Mouse (Mus musculus) fat pad, adult 2 months (tissue): ENCODE results near the gene Ankib1.
"Not testable (repeated sequence)": the region's sequence is repeated elsewhere in the genome, so short reads cannot be mapped to it uniquely, and the experiment has no call there.

Source experiments
- DNase-seq: peaks from one replicate; pipeline ENCODE4 v3.0.0-alpha.2; 2011; ENCODE audit warnings: low read depth, low spot score; ENCODE audit errors: extremely low read depth

Ankib1 gene

GRCm38 (mm10) chr5:3802433-3803291 is at the start of gene Ankib1, which contains the start of gene Krit1:
Ankib1 (minus strand) TSS chr5:3802925.
Krit1 (plus strand) TSS chr5:3803184.
- no peak for DNase-seq

- DNase-seq = no peak
Measured at GRCm38 (mm10) chr5:3845026-3845425, 42.3 kb upstream of the Ankib1 start, which contains the start of gene Lrrd1. Lrrd1 (plus strand) TSS chr5:3845173.

DNA sequence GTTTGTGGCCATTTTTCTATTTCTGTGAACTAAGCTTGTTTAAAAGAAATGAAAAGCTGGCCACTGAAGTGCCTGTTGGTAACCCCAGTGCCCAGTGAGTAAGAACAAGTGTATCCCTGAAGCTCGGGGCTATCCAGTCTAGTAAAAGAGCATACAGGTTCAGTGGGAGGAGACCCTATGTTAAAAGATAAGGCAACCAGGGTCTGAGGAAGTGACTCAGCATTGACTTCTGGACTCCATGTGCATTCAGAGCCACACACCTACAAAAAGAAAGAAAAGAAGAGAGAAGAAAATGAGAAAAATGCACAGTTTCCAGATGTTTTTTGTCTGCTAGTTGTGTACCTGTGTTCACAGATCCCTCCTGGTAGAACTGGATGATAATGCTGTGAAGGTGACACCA is 31.4 kb upstream of the Ankib1 start:
- no peak for DNase-seq

DNA sequence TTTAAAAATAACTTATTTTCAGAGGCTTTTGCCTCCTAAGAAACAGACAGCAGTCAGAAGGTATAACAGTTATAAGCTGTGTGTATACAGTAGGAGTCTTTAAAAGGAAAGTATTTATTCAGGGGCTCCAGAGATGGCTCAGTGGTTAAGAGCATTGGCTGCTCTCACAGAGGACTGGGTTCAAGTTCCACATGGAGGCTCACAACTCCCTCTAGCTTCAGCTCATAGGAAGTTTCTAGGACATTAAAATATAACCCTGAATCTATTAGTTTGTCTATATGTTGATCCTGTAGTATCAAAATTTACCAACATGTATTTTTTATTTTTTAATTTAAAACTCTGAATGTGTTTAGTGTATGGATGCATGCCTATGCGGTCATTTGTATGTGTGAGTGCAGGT is 5.7 kb upstream of the Ankib1 start:
- no peak for DNase-seq

DNA sequence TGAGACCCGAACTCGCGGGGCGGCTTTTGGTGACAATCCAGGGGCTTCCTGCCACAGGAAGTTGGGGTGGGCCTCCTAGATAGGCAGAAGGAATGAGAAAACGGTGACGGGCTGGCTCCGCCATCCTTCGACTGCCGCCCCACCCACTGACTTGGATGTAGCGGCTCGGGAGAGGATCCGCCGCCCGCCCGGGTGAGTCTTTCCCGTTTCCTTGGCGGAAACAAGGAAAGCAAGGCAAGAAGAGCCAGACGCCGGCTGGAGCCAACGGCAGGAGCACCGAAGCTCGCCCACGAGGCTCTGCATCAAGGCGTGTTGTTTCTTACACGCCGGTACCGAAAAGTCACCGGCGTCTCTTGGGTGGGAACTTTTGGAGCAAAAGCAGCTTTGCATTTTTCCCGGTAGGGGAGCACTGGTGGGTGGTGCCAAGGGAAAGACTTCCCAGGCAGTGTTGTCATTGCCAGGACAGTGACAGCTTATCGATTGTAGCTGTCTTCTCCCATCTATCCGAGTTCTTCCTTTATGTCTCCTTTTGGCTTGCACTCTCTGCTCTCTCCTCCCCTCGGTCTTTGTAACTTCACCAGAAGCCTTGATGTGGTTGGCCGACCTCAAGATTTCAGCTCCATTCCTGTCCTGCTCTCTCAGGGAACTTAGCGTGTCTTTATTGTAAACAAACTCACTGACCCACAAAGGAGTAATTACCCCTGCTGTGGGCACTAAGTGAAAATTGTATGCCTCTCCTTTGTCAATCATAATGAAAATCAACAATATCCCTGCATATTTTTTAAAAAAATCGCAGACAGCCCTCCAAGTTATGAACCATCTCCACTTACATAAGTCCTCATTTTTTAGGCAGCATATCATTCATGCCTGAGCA is 804 bp upstream of the Ankib1 start:
- DNase-seq = no peak

DNA sequence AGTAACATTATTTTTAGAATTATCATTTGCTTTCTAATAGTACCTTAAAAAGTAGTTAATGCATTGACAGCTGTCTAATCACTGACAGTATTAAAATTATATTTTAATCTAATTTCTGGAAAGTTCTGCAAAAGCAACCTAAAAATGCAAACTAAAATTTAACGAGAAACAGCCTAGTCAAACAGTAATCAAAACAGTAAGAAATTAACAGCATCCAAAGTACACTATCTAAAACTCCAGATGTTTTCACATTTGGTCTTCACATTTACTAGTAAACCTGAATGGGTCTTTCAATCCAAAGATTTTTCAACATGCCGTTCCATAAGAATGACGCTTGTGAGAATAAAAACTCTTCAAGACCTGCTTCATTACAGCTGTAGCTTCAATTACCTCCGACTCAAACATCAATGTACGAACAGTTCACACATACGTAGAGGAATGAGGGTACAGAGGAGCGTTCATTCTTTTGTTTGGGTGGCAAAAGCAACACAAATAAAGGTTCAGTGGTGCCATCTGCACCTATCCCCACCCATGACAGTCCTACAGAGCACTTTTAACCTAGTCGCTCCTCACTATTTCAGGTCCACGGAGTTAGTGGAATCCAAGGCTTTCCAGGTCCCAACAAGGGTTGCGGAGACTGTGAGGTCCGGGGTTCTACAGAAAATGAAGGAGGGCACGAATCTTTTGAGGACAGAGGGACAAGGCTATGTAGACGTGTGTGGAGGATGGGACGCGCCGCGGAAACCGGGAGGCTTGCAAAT is 873 bp downstream of the Ankib1 start:
- DNase-seq = no peak

GRCm38 (mm10) chr5:3800881-3801280 is 1.8 kb downstream of the Ankib1 start:
- no peak for DNase-seq

DNA sequence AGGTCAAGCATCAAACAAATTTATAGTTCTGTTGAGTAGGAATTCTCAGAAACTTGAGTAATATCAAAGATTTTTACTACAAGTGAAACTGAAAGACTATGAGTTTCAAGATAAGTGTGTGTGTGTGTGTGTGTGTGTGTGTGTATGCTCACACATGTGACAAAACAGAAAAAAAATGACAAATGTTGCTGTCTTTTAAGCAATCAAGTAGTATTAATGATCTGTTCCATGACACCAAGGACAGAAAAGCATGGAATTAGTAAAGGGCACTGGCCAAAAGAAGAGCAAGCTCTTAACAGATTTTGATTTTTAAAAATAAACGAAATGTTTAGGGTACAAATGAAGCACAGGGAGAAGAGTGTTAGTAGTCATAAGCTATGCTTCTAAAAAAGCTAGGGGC is 2.7 kb downstream of the Ankib1 start:
- DNase-seq = no peak

DNA sequence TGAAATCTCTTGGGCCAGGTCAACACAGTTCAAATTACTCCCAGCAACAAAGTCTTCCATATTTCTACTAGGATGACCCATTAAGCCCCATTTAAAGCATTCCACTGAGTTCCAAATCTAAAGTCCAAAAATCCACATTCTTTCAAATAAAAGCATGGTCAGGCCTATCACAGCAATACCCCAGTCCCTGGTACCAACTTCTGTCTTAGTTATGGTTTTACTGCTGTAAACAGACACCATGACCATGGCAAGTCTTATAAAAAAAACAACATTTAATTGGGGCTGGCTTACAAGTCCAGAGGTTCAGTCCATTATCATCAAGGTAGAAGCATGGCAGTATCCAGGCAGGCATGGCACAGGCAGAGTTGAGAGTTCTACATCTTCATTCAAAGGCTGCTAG is 4.1 kb downstream of the Ankib1 start:
- DNase-seq = not testable (repeated sequence)

GRCm38 (mm10) chr5:3797101-3797500 is 5.6 kb downstream of the Ankib1 start:
- not testable (repeated sequence) for DNase-seq

GRCm38 (mm10) chr5:3791048-3791447 is 11.7 kb downstream of the Ankib1 start:
- DNase-seq = no peak

GRCm38 (mm10) chr5:3787548-3787947 is 15.2 kb downstream of the Ankib1 start:
- DNase-seq = no peak

DNA sequence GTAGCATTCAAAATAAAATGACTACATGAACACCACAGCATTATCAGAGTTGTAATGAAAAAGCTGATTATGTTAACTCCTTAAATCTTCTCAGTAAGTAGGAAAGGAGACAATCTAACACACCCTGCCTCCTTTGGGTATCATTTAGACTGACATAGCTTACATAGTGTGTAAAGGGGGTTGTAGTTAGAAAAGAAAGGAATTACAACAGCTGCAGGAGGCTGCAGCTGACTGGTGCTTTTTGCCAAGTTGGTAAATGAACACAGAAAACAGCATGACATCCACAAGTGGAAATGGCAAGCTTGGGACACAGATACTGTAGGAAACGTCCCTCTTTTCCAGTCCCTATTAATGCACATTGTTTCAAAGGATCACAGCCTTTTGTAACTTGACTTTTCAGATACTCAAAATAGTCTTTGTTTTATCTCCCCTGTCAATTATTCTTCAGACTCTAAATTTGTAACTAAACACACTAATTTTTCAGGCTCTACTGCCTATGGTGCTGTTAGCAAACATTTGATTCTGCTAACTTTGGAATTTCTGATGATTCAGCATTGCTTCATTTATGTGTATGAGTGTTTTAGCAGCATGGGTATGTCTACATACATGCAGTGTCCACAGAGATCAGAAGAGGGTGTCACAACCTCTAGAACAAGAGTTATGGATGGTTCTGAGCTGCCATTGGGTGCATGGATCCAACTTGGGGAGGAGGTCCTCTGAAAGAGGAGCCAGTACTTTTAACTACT is 17.8 kb downstream of the Ankib1 start:
- DNase-seq = no peak

- DNase-seq = no peak
Measured at GRCm38 (mm10) chr5:3783947-3784681, 18.6 kb downstream of the Ankib1 start.

- DNase-seq = no peak
Measured at GRCm38 (mm10) chr5:3782670-3783069, 20.1 kb downstream of the Ankib1 start.

- DNase-seq = no peak
Measured at GRCm38 (mm10) chr5:3772017-3772416, 30.7 kb downstream of the Ankib1 start.

GRCm38 (mm10) chr5:3771512-3771911 is 31.2 kb downstream of the Ankib1 start:
- DNase-seq = no peak

DNA sequence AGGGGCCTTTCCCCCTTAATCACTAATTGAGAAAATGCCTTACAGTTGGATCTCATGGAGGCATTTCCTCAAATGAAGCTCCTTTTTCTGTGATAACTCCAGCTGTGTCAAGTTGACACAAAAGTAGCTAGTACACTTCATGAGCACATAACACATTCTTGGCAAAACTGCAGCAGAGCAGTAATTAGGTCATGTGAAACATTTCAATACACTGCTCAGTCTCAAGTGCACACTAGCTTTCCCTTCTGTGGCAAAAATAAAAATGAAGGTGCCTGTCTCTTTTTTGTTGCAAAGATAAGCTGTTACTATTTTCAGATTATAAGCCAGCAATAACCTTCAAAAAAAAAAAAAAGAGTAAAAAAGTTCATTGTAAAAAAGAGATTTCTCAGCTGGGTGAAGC is 52.2 kb downstream of the Ankib1 start:
- DNase-seq = not testable (repeated sequence)

GRCm38 (mm10) chr5:3732846-3733245 is 69.9 kb downstream of the Ankib1 start:
- not testable (repeated sequence) for DNase-seq

DNA sequence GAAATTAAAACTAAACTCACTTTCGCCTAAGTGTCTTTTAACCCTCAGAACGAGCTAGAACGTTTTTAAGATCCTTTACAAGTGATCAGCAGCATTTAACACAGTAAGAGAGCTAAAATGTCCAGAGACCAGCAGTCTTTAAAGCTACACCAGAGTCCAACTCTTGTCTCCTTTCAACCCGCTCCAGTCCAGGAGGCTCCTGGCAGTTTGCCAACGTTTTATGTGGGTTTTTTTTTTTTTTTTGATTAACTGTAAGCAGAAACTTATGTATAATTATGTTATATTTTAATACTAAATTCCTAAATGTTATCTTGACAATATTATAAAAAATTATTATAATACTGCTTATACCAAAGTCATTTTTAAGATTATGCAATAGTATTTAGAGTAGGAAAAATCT is 73.9 kb downstream of the Ankib1 start:
- DNase-seq = no peak
